Mouse (Mus musculus): ENCODE results near the gene Ttc7b.

GRCm38 (mm10) chr12:100310471-100311392 is 209.9 kb downstream of the Ttc7b start:
- TF ChIP-seq EP300 (optimal IDR thresholded peaks at IDR 0.05): no peak
- peak; percentile 29; the same call in 1 of the 2 replicates for TF ChIP-seq CTCF (IDR thresholded peaks at IDR 0.05; ENCODE audit: low read depth)
